Mouse (Mus musculus) E14TG2a.4 (cell line): Measurements from ENCODE around the gene Snx25.

Experiments
- H3K27me3 ChIP-seq: 2 replicates; pipeline ENCODE4 v1.6.1; 2014; ENCODE audit warnings: low read length, control low read depth; ENCODE audit not compliant: insufficient read depth
- H3K36me3 ChIP-seq: 2 replicates; pipeline ENCODE4 v1.6.1; 2014; ENCODE audit warnings: low read length, control low read depth; ENCODE audit not compliant: insufficient read depth
- H3K4me1 ChIP-seq: replicated peaks from 2 replicates; pipeline ENCODE4 v1.6.1; 2014; ENCODE audit warnings: low read depth, low read length, control low read depth
- H3K4me3 ChIP-seq: replicated peaks from 2 replicates; pipeline ENCODE4 v1.5.1; 2014; ENCODE audit warnings: mild to moderate bottlenecking, low read length
- H3K9me3 ChIP-seq: 2 replicates; pipeline ENCODE4 v1.6.1; 2014; ENCODE audit warnings: low read length, control low read depth
- CTCF ChIP-seq: conservative IDR thresholded peaks from 2 replicates; pipeline ENCODE4 v1.5.1; 2014; ENCODE audit warnings: low read length
- NANOG ChIP-seq: IDR thresholded peaks from 2 replicates; pipeline ENCODE4 v1.6.1; 2014; ENCODE audit warnings: borderline replicate concordance, low read length, mixed read lengths
- POU5F1 ChIP-seq: IDR thresholded peaks from 2 replicates; pipeline ENCODE4 v1.6.1; 2014; ENCODE audit warnings: low read length, borderline replicate concordance

Gene Snx25

DNA sequence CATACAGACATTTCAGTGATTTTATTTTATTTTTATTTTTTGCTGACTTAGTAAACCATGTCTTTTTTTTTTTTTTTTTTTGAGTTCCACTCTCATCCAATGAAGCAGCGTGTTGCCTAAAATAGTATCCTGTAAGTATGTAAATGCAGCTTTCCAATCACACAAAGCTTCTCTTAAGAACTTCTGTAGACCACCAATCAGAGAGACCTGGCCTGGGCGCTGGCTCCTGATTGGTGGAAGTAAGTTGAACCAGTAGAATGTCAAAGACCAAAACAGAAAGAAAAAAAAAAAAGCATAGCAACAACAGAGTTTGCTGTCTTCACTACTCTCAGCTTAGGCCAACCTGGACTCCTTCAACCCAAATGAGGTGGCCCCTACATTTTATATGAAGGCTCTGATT lies 141.7 kb downstream of the Snx25 start:
- H3K36me3 ChIP-seq = no peaks in the 10 kb centered on the region
- no peaks in the 10 kb centered on the region for H3K27me3 ChIP-seq
- H3K4me3 ChIP-seq = no peak overlapping the region
- TF ChIP-seq POU5F1 = no peak
- H3K9me3 ChIP-seq = no peaks in the 10 kb centered on the region
- peaks cover 10% of the 10 kb centered on the region for H3K4me1 ChIP-seq

DNA sequence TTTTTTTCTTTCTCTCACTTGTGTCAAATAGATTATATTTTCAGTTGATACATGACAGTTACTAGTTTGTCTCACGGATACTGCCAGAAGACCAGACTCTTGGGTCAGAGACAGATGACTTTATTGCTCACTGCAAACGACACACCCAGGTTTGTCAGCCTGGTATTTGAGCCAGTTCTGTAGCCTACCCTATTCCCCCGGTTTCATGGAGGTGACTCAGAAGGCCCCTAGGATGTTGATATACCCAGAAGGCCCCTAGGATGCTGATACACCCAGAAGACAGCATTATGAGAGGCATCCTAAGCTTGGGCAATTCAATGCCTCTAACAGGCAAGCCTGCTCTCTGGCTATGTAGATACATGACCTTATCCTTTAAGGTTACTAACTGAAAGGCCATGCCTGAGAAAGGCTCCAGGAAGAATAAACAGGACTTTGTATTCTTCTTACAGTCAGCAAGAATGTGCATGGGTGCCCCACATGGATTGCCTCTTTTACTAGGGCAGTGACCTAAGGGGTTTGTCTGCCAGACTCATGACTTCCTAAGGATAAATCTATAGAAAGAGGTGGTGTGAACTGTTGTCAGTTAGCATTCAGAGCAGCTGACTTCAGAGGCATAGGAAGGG lies 144.8 kb downstream of the Snx25 start:
- Histone ChIP-seq H3K9me3 (peaks cover 1% of the 10 kb centered on the region; the same call in 1 of the 2 replicates), H3K4me3 (no peak overlapping the region), H3K27me3 (no peaks in the 10 kb centered on the region), H3K4me1 (peaks cover 14% of the 10 kb centered on the region), H3K36me3 (no peaks in the 10 kb centered on the region)
- no peak for TF ChIP-seq CTCF
- no peak for TF ChIP-seq NANOG
- no peak for TF ChIP-seq POU5F1

DNA sequence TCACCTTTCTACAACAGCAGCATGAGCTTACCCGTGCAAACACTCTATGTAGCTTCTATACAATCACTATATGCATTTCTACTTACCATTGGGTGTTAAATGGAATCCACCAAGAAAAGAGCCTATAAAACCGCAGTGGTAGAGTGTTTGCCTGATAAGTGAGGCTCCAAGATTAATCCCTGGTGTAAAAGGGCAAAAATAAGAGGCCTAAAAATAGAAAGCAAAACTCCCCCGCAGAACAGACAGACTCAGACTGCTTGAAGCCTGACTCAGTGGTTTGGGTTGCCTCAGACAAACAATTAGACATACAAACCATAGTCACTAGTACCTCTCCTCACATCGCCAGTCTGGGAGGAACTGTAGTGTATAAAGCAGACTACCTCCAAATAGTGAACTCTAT lies 146.4 kb downstream of the Snx25 start, which contains the start of gene Ankrd37:
Gene Ankrd37 (minus strand): TSS at position 112 of the 400 bp plus-strand sequence.
- TF ChIP-seq NANOG (no peak), POU5F1 (no peak), CTCF (no peak)
- peaks cover 9% of the 10 kb centered on the region for H3K4me1 ChIP-seq
- peaks cover 17% of the 10 kb centered on the region for H3K9me3 ChIP-seq
- H3K36me3 ChIP-seq = no peaks in the 10 kb centered on the region
- H3K4me3 ChIP-seq = no peak within 1 kb of the TSS
- no peaks in the 10 kb centered on the region for H3K27me3 ChIP-seq

DNA sequence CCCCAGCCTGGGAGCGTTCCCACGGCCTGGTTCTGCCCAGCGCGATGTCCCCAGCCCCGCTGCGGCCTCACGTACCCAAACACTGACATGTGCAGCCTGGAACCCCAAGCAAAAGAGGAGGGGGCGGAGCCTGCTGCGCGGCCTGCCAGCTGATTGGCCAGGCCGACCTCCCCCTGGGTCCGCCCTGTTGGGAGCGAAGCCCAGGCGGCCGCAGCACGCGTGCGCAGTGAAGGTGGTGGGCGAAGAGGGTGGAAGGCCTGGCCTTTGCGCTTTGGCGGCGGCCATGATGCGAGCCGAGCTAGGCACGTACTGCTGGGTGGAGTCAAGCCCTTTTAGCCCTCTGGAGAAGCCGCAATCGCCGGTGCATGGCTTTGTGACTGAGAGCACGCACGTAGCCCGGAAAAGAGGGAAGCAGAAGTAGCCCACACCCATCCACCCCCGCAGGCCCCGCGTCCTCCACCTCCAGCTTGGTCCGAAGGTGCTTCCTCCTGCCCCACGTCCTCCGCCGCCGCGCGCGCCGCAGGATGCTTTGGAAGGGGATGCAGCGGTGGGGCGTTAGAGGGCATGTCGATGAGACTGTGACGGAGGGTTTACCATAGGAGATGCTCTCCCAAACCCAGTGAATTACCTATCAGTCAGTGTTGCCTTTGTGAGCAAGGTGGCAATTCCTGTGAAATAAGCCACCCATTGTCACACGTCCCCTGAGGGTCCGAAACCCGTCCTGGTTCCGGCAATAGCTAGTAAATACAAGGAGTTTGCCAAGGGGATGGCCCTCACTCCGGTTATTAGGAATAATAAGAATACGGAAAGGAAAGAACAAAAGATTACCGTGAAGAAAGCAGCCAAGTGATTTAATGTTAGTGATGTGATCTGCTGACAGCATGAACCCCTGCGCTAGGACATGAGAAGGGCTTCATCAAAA lies 151.9 kb downstream of the Snx25 start:
- Histone ChIP-seq H3K9me3 (peaks cover 23% of the 10 kb centered on the region), H3K4me1 (peaks cover 11% of the 10 kb centered on the region), H3K4me3 (peak overlapping the region; percentile 80), H3K36me3 (peaks cover 28% of the 10 kb centered on the region), H3K27me3 (no peaks in the 10 kb centered on the region)
- TF ChIP-seq POU5F1 (no peak), NANOG (no peak; the same call in 1 of the 2 replicates), CTCF (no peak)

DNA sequence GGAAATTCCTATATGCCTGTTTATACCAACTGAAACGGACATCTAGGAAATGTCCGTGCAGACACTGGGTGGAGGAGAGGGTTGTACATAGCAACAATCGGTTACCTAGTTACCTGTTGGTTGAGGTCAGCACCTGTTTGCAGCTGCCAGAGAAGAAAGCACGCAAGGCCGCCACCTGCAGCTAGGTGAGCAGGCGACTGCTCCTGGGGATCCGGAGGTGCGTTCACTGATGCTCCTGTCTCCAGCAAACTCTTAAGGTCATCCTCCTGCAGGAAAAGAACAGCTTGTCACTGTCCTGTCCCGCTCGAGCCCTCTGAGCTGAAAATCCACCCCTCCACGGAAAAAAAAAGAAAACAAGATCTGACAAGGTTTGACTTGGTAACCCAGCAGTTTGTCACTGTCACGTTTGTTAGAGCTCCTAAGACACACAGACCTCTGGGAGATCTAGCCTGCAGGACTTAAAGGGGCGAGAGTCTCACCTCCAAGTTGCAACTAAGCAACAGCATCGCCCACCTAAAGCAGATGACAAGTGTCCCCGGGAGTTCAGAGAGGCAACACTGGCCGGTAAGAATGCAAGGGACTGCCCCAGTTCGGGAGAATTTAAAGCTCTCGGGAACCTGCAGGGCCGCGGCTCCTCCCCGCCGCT lies 152.7 kb downstream of the Snx25 start, which contains the start of gene Lrp2bp:
Gene Lrp2bp (plus strand): TSS at position 166 of the 646 bp plus-strand sequence.
- Histone ChIP-seq H3K4me3 (peak within 1 kb of the TSS; percentile 80), H3K4me1 (peaks cover 10% of the 10 kb centered on the region), H3K36me3 (peaks cover 28% of the 10 kb centered on the region), H3K27me3 (no peaks in the 10 kb centered on the region), H3K9me3 (peaks cover 23% of the 10 kb centered on the region)
- TF ChIP-seq CTCF (no peak), NANOG (no peak), POU5F1 (no peak)

DNA sequence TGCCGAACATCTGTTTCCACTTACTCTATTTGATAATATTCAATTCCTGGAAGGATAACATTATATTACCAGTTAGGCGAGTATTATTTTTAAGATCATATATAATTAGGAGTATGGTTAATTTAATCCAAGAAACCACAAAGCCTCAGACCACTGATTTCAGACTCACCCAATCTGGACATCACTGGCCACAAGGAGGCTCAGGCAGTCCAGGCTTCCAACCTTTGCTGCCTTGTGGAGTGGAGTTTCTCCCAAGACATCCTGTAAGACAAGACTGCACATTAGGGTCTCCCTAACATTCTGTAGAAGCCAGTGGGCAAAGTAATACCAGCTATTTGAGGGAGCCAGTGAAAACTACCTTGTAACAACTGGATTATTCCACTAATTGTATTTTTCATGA lies 153.7 kb downstream of the Snx25 start:
- H3K27me3 ChIP-seq = no peaks in the 10 kb centered on the region
- peaks cover 10% of the 10 kb centered on the region for H3K4me1 ChIP-seq
- TF ChIP-seq POU5F1 = no peak
- TF ChIP-seq NANOG = no peak
- TF ChIP-seq CTCF = no peak
- H3K4me3 ChIP-seq = no peak overlapping the region
- H3K36me3 ChIP-seq = peaks cover 28% of the 10 kb centered on the region
- H3K9me3 ChIP-seq = peaks cover 23% of the 10 kb centered on the region

DNA sequence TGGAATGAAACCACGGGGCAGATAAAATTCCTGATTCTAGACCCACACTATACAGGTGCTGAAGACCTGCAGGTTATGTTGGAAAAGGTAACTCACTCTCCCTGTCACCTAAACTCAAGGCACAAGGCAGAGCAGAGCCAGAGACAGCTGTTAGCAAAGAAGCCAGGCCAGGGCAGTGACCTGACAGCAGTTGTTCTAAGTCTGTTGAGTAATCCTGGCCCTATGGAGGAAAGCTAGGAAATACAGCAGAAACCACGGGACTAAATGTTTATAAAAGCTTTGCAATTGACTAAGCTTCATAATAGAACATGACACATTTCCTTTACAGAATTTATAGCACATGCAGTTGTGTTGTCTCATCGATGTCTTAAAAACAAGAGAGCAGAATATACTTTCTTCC lies 156.4 kb downstream of the Snx25 start:
- H3K9me3 ChIP-seq = peaks cover 6% of the 10 kb centered on the region
- no peaks in the 10 kb centered on the region for H3K27me3 ChIP-seq
- TF ChIP-seq POU5F1 (no peak), NANOG (no peak), CTCF (no peak)
- peaks cover 28% of the 10 kb centered on the region for H3K36me3 ChIP-seq
- no peak overlapping the region for H3K4me3 ChIP-seq
- peaks cover 10% of the 10 kb centered on the region for H3K4me1 ChIP-seq

DNA sequence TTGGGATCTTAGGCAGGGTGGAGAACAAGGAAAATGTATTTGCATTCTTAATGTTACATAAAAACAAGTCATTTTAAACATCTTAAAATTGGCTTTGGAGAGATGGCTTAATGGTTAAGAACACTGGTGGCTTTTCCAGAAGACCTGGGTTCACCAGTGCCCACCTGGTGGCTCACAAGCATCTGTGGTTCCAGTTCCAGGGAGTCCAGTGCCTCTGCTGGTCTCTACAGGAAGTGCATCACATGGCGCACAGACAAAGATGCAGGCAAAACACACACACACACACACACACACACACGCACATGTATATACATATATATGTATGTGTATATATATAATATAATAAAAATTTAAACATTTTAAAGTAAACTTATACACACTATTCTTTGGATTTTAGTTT lies 157.8 kb downstream of the Snx25 start:
- TF ChIP-seq NANOG (no peak), POU5F1 (no peak), CTCF (peak; percentile 49)
- no peaks in the 10 kb centered on the region for H3K27me3 ChIP-seq
- H3K4me3 ChIP-seq = no peak overlapping the region
- no peaks in the 10 kb centered on the region for H3K9me3 ChIP-seq
- peaks cover 10% of the 10 kb centered on the region for H3K4me1 ChIP-seq
- H3K36me3 ChIP-seq = peaks cover 28% of the 10 kb centered on the region
